Mouse (Mus musculus): ENCODE results near the gene Tpm1. TPM values are rescaled to one million over a fixed set of nuclear protein-coding genes. Genes with fewer than 3 reads are reported as not detected.

Tpm1 gene
- 331 and 369 TPM in 2 replicates for polyA plus RNA-seq (2016; fragmentation: Nextera tagmentation; extraction: Ambion mirVana)

DNA sequence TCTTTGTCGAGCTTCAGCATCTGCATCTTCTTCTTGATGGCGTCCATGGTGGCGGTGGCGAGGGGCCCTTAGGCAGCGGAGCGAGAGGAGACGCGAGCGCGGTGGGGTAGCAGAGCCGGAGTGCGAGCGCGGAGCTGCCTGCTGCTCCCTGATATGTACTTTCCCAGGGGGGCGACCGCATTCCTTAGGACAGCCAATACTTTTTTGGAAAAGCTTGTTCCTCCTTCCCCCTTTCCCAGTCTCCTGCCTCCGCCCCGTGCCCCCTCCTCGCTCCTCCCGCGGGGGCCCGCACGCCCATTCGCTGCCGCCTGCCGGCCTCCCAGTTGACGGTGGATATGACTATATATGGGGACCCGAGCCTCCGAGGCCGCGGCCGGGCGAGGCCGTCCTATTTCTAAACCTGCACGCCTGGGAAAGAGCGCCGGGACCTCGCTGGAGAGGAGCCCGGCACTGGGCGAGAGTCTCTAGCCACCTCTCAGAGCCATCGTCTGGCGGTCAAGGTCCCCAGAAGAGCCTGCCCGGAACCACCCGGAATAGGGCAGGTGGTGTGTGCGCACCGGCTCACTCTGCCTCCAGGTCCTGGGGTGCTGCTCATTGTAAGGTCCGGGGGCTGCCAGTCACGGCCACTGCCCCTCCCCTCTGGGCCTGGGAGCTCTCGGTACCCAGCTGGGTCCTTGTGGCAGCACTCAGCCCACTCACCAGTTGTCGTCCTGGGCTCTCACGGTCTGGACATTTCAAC is at the start of gene Tpm1:
Gene Tpm1, minus strand, starts transcription at position 321 of the 739 bp plus-strand sequence.
- Histone ChIP-seq H3K9me3 (no peaks in the 10 kb centered on the region), H3K27me3 (replicated peaks; ENCODE audit: low read depth, poor library complexity, severe bottlenecking) (peaks cover 56% of the 10 kb centered on the region), H3K4me1 (peaks cover 65% of the 10 kb centered on the region), H3K4me3 (peak within 1 kb of the TSS; percentile 76), H3K27ac (replicated peaks) (peak within 1 kb of the TSS; percentile 89), H3K36me3 (replicated peaks) (no peaks in the 10 kb centered on the region)
- WGBS, result 1% methylated on average over 51 of the region's 51 CpGs
- DNase-seq (ENCODE audit: low spot score), result peak; percentile 92

GRCm38 (mm10) chr9:67094371-67094770 is 45.2 kb upstream of the Tpm1 start:
- H3K27me3 ChIP-seq (replicated peaks; ENCODE audit: low read depth, poor library complexity, severe bottlenecking), result no peaks in the 10 kb centered on the region
- H3K9me3 ChIP-seq, result no peaks in the 10 kb centered on the region
- WGBS, result 91% methylated on average over 2 of the region's 2 CpGs
- no peak for DNase-seq (ENCODE audit: low spot score)
- H3K36me3 ChIP-seq (replicated peaks), result no peaks in the 10 kb centered on the region
- peaks cover 28% of the 10 kb centered on the region for H3K4me1 ChIP-seq
- H3K27ac ChIP-seq (replicated peaks), result no peak overlapping the region
- H3K4me3 ChIP-seq, result no peak overlapping the region

- peak overlapping the region; percentile 51 for H3K27ac ChIP-seq (replicated peaks)
- 76% methylated on average over 4 of the region's 4 CpGs for WGBS
Measured at GRCm38 (mm10) chr9:67092210-67092609, 43.0 kb upstream of the Tpm1 start.

DNA sequence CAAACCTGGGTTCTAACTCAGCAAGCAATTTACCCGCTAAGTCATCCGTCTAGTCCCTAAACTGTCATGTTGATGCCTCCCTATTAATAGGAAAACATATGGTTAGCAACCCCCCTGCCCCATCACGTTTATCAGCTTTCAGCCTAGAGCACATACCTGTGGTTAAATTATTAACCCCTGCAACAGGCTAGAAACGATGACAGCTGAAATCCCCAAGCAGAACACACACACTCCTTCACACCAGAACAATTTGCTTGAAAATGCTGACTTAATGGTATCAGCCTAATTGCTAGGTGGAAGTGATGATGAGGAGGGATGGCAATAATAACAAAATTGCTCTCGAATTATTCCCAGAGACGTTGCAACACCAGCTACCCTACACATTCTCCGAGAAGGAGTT is 42.4 kb upstream of the Tpm1 start:
- H3K27me3 ChIP-seq (replicated peaks; ENCODE audit: low read depth, poor library complexity, severe bottlenecking), result no peaks in the 10 kb centered on the region
- DNase-seq (ENCODE audit: low spot score), result no peak
- peaks cover 21% of the 10 kb centered on the region for H3K4me1 ChIP-seq
- H3K27ac ChIP-seq (replicated peaks), result no peak overlapping the region
- H3K36me3 ChIP-seq (replicated peaks), result no peaks in the 10 kb centered on the region
- 63% methylated on average over 7 of the region's 7 CpGs for WGBS
- H3K9me3 ChIP-seq, result no peaks in the 10 kb centered on the region
- no peak overlapping the region for H3K4me3 ChIP-seq

More at GRCm38 (mm10) chr9:67092210-67092609, 43.0 kb upstream of the Tpm1 start:
- Histone ChIP-seq H3K9me3 (no peaks in the 10 kb centered on the region), H3K4me1 (peaks cover 21% of the 10 kb centered on the region), H3K36me3 (replicated peaks) (no peaks in the 10 kb centered on the region), H3K4me3 (no peak overlapping the region), H3K27me3 (replicated peaks; ENCODE audit: low read depth, poor library complexity, severe bottlenecking) (no peaks in the 10 kb centered on the region)
- DNase-seq (ENCODE audit: low spot score), result no peak

DNA sequence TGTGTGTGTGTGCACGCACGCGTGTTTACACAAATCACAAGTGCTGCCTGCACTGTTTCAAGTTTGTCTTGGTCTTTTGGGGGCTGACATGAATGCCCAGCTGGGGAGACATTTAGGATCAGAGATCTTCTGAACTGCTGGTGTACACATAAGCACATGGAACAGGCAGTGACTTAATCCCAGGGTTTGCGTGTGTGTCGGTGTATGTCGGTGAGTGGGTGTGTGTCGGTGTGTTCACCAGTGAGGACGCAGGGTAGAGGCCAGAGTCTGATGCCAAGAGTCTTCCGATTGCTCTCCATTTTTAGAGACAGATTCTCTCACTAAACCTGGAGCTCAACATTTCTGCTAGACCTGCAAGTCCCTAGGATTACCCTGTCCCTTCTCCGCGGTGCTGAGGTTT is 41.9 kb upstream of the Tpm1 start:
- Histone ChIP-seq H3K4me3 (no peak overlapping the region), H3K27ac (replicated peaks) (no peak overlapping the region), H3K9me3 (no peaks in the 10 kb centered on the region), H3K36me3 (replicated peaks) (no peaks in the 10 kb centered on the region), H3K27me3 (replicated peaks; ENCODE audit: low read depth, poor library complexity, severe bottlenecking) (no peaks in the 10 kb centered on the region), H3K4me1 (peaks cover 21% of the 10 kb centered on the region)
- WGBS, result 93% methylated on average over 11 of the region's 11 CpGs
- no peak for DNase-seq (ENCODE audit: low spot score)

DNA sequence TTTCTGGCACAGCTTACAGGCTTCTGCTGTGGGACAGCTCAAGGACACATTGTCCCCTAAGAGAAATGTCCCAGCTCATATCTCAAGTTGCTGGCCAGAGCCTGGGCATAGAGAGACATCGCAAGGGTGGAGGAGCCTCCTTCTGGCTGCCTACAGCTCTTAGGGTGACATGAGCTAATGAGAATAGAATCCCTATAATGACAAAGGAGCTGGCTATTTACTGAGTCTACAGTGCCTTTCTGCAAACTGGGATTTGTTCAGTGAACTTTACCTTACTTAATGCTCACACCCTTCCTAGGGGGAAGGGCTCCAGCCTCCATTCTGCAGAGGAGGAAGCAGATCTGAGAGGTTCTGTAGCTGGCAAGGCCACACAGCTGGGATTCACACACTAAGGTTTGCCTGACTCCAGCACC is 41.4 kb upstream of the Tpm1 start:
- WGBS, result 80% methylated on average over 1 of the region's 1 CpGs
- H3K27me3 ChIP-seq (replicated peaks; ENCODE audit: low read depth, poor library complexity, severe bottlenecking), result no peaks in the 10 kb centered on the region
- DNase-seq (ENCODE audit: low spot score), result no peak
- no peak overlapping the region for H3K4me3 ChIP-seq
- H3K36me3 ChIP-seq (replicated peaks), result no peaks in the 10 kb centered on the region
- no peaks in the 10 kb centered on the region for H3K9me3 ChIP-seq
- H3K4me1 ChIP-seq, result peaks cover 21% of the 10 kb centered on the region
- H3K27ac ChIP-seq (replicated peaks), result no peak overlapping the region

DNA sequence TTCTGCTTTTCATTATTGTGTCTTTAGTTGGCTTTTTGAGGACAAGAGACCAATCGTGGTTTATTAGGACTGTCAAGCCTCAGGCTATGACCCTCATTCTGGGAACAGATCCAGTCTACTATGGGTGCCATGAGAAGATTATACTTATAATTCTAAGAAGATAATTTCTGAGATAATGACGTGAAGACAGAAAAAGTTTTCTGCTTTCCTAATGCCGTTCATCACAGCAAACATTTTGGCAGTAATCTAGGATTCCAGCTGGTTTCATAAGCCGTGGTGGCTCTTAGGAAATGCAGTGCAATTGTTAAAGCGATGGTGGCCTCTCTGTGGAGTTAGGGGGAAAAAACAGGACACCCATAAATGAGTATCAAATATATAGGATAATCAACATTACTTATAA is 40.0 kb upstream of the Tpm1 start:
- H3K9me3 ChIP-seq, result no peaks in the 10 kb centered on the region
- no peak overlapping the region for H3K4me3 ChIP-seq
- peaks cover 21% of the 10 kb centered on the region for H3K4me1 ChIP-seq
- no peaks in the 10 kb centered on the region for H3K36me3 ChIP-seq (replicated peaks)
- no peak for DNase-seq (ENCODE audit: low spot score)
- no peak overlapping the region for H3K27ac ChIP-seq (replicated peaks)
- H3K27me3 ChIP-seq (replicated peaks; ENCODE audit: low read depth, poor library complexity, severe bottlenecking), result no peaks in the 10 kb centered on the region
- 85% methylated on average over 5 of the region's 5 CpGs for WGBS

GRCm38 (mm10) chr9:67083801-67084200 is 34.6 kb upstream of the Tpm1 start:
- H3K9me3 ChIP-seq, result no peaks in the 10 kb centered on the region
- WGBS, result 23% methylated on average over 4 of the region's 4 CpGs
- H3K4me1 ChIP-seq, result peaks cover 15% of the 10 kb centered on the region
- no peaks in the 10 kb centered on the region for H3K36me3 ChIP-seq (replicated peaks)
- H3K4me3 ChIP-seq, result no peak overlapping the region
- no peaks in the 10 kb centered on the region for H3K27me3 ChIP-seq (replicated peaks; ENCODE audit: low read depth, poor library complexity, severe bottlenecking)
- no peak overlapping the region; the same call in 1 of the 2 replicates for H3K27ac ChIP-seq (replicated peaks)
- no peak for DNase-seq (ENCODE audit: low spot score)

DNA sequence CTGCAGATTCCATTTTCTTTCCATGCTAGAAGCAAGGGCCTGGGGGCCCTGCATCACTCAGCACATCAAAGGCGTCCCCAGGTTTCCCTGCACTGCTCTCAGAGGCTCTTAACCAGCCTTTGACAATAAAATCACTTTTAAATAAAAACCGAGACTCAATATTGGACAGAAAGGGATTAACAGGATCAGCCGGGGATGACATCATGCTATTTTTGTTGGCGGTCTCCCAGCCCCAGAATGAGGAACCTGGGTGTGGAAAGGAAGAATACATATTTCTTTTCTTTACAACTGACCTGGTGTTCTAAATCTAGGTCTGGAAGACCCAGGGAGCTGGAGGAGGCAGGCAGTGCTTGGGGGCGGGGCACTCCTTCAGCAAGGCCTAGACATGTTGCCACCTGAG is 32.5 kb upstream of the Tpm1 start:
- H3K27me3 ChIP-seq (replicated peaks; ENCODE audit: low read depth, poor library complexity, severe bottlenecking), result no peaks in the 10 kb centered on the region
- H3K9me3 ChIP-seq, result no peaks in the 10 kb centered on the region
- no peaks in the 10 kb centered on the region for H3K36me3 ChIP-seq (replicated peaks)
- no peak overlapping the region for H3K4me3 ChIP-seq
- WGBS, result 79% methylated on average over 5 of the region's 5 CpGs
- no peak for DNase-seq (ENCODE audit: low spot score)
- H3K27ac ChIP-seq (replicated peaks), result no peak overlapping the region
- peaks cover 32% of the 10 kb centered on the region for H3K4me1 ChIP-seq

- Histone ChIP-seq H3K36me3 (replicated peaks) (no peaks in the 10 kb centered on the region), H3K27ac (replicated peaks) (peak overlapping the region; percentile 35), H3K27me3 (replicated peaks; ENCODE audit: low read depth, poor library complexity, severe bottlenecking) (no peaks in the 10 kb centered on the region), H3K4me3 (no peak overlapping the region), H3K9me3 (no peaks in the 10 kb centered on the region), H3K4me1 (peaks cover 28% of the 10 kb centered on the region)
- peak; percentile 65 for DNase-seq (ENCODE audit: low spot score)
- 27% methylated on average over 8 of the region's 8 CpGs for WGBS
Measured at GRCm38 (mm10) chr9:67077658-67078319, 28.6 kb upstream of the Tpm1 start.

GRCm38 (mm10) chr9:67077266-67077657 is 28.1 kb upstream of the Tpm1 start:
- peak overlapping the region; percentile 35; the same call in 1 of the 2 replicates for H3K27ac ChIP-seq (replicated peaks)
- H3K36me3 ChIP-seq (replicated peaks), result no peaks in the 10 kb centered on the region
- DNase-seq (ENCODE audit: low spot score), result no peak
- H3K4me1 ChIP-seq, result peaks cover 28% of the 10 kb centered on the region
- WGBS, result 73% methylated on average over 7 of the region's 7 CpGs
- no peaks in the 10 kb centered on the region for H3K9me3 ChIP-seq
- H3K27me3 ChIP-seq (replicated peaks; ENCODE audit: low read depth, poor library complexity, severe bottlenecking), result no peaks in the 10 kb centered on the region
- no peak overlapping the region for H3K4me3 ChIP-seq

GRCm38 (mm10) chr9:67072182-67072581 is 23.0 kb upstream of the Tpm1 start:
- H3K27ac ChIP-seq (replicated peaks), result no peak overlapping the region
- no peaks in the 10 kb centered on the region for H3K9me3 ChIP-seq
- H3K4me1 ChIP-seq, result peaks cover 11% of the 10 kb centered on the region

GRCm38 (mm10) chr9:67071596-67071995 is 22.4 kb upstream of the Tpm1 start:
- DNase-seq (ENCODE audit: low spot score), result peak; percentile 32
- H3K4me1 ChIP-seq, result peaks cover 9% of the 10 kb centered on the region
- no peaks in the 10 kb centered on the region for H3K9me3 ChIP-seq
- peak overlapping the region; percentile 76 for H3K27ac ChIP-seq (replicated peaks)
- no peaks in the 10 kb centered on the region for H3K36me3 ChIP-seq (replicated peaks)
- no peak overlapping the region for H3K4me3 ChIP-seq
- WGBS, result 41% methylated on average over 7 of the region's 7 CpGs
- H3K27me3 ChIP-seq (replicated peaks; ENCODE audit: low read depth, poor library complexity, severe bottlenecking), result no peaks in the 10 kb centered on the region

More at GRCm38 (mm10) chr9:67072182-67072581, 23.0 kb upstream of the Tpm1 start:
- Histone ChIP-seq H3K36me3 (replicated peaks) (no peaks in the 10 kb centered on the region), H3K4me3 (no peak overlapping the region), H3K27me3 (replicated peaks; ENCODE audit: low read depth, poor library complexity, severe bottlenecking) (no peaks in the 10 kb centered on the region)
- 66% methylated on average over 2 of the region's 2 CpGs for WGBS
- DNase-seq (ENCODE audit: low spot score), result no peak
